Mouse (Mus musculus): ENCODE measurements around the gene Gm9732. TPM values are rescaled to one million over a fixed set of nuclear protein-coding genes. Genes with fewer than 3 reads are reported as not detected.
"Not testable (repeated sequence)": the region's sequence is repeated elsewhere in the genome, so short reads cannot be mapped to it uniquely, and the experiment has no call there.

Gene Gm9732
- total RNA-seq (2021): under 1 TPM in 1 of 2 experiments, not detected in 1; 0.23 TPM

DNA sequence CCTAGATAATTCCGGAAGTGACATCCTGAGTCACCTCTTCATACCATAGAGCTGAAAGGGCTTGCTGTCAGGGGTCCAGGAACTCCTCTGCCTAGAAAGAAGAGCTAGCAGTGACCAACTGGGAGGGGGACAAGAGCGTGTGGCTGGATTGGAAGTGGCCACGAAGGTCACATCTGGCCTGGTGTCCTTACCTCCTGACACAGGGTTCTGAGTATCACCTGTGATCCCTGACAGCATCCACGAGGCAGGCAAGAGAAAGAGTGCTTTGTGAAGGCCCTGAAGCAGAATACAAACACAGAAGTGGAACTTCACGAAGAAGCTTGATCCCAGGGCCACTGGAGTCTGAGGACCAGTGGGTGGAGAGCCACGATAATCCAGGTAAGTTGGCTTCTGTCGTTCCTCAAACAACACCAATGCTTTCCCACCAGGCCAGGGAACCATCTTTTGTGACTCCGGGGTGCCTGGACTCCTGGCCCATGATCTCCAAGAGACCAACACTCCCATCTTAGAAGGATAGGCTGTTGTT, at the start of gene Gm9732:
Gm9732 (plus strand) TSS at position 51 of the 526 bp plus-strand sequence.
- intact Hi-C loops (cut with DNase I): not testable (repeated sequence)

GRCm38 (mm10) chr14:43235204-43235603, 39.6 kb upstream of the Gm9732 start, which contains the start of gene Gm8122:
Gene Gm8122 (minus strand): TSS chr14:43235304.
- intact Hi-C loops (cut with DNase I); DNase-seq (ENCODE audit: low spot score in 2 of 2): not testable (repeated sequence)

More for the DNA sequence above, at the start of gene Gm9732:
- peak in 1 of 2 experiments; percentile 35 for DNase-seq (ENCODE audit: low spot score in 2 of 2)

DNA sequence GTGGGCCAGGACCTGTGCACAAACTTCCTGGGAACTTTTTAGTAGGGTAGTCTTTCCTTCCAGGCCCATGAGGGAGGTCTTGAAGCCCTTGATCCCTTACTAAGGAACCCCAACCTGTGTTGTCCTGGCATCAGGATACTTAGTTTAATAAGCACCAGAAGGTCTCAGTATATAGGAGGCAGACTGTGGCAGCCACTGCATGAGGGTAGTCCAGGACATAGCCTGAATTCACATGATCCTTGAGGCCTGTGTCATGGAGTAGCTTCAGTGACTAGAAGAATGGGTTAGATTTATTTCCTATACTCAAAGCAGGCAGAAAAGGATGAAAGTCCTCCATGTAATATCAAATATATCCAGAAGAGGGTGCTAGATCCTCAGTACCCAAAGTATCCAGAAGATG, 37.1 kb upstream of the Gm9732 start:
- intact Hi-C loops (cut with DNase I): not testable (repeated sequence)
- DNase-seq (ENCODE audit: low spot score in 2 of 2): peak; percentile 12 to 13

DNA sequence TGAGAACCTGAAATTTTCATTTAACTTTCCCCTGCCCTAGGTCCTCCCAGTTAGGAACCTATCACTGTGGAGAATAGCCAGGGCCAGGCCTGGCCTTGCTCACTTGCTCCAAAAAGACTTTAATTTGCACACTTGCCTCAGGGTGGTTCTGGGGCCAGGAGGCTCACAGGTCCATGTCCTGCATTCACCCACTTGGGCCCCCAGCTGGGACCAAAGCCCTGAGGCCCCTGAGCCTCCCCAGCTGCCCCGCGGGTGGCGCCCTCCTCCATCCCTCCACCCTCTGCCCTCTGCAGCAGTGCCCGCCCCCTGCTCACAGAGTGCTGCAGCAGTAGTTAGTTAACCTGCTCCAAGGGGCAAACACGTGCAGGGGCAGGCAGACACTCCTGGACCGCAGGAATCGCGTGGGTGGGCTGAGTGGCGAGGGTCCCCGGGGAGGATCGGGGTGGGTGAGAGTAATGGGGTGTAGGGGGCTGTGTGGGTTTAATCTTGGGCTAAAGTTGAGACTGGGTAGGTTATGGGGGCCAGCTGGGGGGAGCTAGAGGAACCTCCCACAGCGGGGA, 25.1 kb upstream of the Gm9732 start:
- DNase-seq (ENCODE audit: low spot score in 2 of 2): peak in 1 of 2 experiments; percentile 18

GRCm38 (mm10) chr14:43250549-43251253, 24.1 kb upstream of the Gm9732 start:
- peak in 1 of 2 experiments; percentile 3 for DNase-seq (ENCODE audit: low spot score in 2 of 2)
- intact Hi-C loops (cut with DNase I): not testable (repeated sequence)

More for the DNA sequence above, 25.1 kb upstream of the Gm9732 start:
- intact Hi-C loops (cut with DNase I): not testable (repeated sequence)

- intact Hi-C loops (cut with DNase I); DNase-seq (ENCODE audit: low spot score in 2 of 2): not testable (repeated sequence)
Observed at GRCm38 (mm10) chr14:43256511-43256910, 18.3 kb upstream of the Gm9732 start.

- DNase-seq (ENCODE audit: low spot score in 2 of 2); intact Hi-C loops (cut with DNase I): not testable (repeated sequence)
Observed at GRCm38 (mm10) chr14:43258349-43258748, 16.5 kb upstream of the Gm9732 start, which contains the start of gene Gm8126. Gene Gm8126 (plus strand): TSS chr14:43258649.

DNA sequence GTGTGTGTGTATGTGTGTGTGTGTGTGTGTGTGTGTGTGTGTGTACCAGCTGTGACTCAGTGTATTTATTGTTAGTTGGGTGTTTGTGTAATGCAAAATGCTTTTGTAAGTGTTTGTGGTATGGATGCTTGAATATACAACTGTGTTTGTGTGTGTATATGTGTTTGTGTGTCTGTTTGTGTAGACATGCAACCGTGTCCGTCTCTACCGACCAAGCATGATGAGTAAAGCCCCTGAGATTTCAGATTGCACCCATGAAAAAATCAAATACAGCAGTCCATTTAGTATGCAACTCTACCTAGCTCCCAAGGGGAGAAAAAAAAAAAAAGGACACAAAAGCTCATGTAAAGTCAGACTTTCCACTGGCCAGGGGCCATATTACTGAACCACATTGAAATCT, 11.4 kb upstream of the Gm9732 start:
- intact Hi-C loops (cut with DNase I): not testable (repeated sequence)
- DNase-seq (ENCODE audit: low spot score in 2 of 2): peak in 1 of 2 experiments; percentile 7

DNA sequence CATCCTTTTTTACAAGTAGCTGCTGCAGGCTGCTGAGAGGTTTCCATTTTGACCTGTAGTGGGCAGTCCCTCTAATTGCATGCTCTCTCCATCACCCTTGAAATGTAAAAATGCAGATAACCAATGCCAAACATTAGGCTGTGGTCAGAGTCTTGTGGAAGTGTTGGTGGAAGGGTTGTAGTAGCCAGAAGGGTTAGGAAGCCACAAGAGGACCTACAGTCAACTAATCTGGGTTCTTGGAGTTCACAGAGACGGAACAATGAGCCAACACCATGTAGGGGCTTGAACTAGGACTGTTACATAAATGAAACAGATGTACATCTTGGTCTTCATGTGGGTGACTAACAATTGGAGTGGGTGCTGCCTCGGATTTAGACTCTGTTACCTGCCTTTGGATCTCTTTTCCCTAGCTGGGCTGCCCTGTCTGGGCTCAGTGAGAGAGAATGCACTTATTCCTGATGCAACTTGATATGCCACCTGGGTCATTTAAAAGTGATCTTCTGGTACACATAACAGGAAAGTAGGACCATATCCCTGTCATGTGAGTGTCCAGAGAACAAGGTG, 6.2 kb upstream of the Gm9732 start:
- intact Hi-C loops (cut with DNase I): not testable (repeated sequence)
- peak; percentile 41 to 79 for DNase-seq (ENCODE audit: low spot score in 2 of 2)

- intact Hi-C loops (cut with DNase I): not testable (repeated sequence)
- peak in 1 of 2 experiments; percentile 12 for DNase-seq (ENCODE audit: low spot score in 2 of 2)
Observed at GRCm38 (mm10) chr14:43269211-43269610, 5.6 kb upstream of the Gm9732 start.

- DNase-seq (ENCODE audit: low spot score in 2 of 2); intact Hi-C loops (cut with DNase I): not testable (repeated sequence)
Observed at GRCm38 (mm10) chr14:43273161-43273560, 1.7 kb upstream of the Gm9732 start.

DNA sequence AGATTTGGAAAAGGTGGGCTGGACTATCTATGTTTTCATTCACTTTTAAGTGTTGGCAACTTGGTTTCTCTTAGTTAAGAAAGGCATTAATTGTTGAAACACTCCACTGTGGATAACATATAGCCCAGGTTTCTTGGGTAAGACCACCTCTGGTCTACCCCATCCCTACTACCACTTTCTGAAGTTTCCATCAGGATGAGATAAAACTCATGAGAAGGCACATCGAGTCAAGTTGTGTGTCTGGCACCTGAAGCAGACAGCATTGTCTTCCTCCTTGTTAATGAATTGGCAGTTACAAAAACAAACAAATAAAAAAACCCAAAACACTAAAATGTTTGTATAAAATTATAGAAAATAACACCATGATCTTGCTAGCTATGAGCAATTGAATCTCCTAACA, 916 bp downstream of the Gm9732 start:
- intact Hi-C loops (cut with DNase I): not testable (repeated sequence)
- DNase-seq (ENCODE audit: low spot score in 2 of 2): peak in 1 of 2 experiments; percentile 16

DNA sequence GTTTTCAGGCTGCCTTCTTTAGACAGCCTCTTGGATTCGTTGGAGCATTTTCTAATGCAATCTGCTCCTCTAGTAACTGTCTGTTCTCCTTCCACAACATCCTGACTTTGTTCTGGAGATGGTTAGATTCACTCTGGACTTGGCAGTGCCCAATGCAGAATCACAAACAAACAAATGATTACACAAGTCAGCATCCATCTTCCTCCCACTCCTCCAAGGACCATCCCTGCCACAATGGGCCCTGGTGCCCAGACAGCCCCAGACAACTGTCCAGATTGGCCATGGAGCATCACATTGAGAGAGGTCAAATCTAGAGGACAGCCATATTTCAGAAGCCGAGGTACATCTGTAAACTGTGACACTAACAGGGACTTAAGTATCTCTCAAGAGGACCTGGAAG, 2.6 kb downstream of the Gm9732 start:
- DNase-seq (ENCODE audit: low spot score in 2 of 2): peak in 1 of 2 experiments; percentile 18

DNA sequence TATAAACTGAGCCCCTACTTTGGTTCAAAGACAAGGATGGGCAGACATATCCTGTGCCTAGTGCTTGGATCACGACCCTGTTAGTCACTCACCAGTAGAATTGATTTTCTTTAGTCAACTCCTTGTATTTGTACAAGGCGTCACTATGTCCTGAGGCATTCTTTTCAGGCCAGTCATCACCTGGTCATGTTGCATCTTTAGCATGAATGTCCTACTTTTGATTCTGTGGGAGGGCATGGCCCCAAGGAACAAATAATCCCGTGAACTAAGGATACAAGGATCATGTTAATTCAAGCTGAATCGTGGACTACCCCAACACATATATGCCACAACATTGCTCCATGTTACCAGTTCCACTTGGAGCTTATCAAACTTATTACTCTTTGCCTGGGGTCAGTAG, 3.3 kb downstream of the Gm9732 start:
- intact Hi-C loops (cut with DNase I): not testable (repeated sequence)
- DNase-seq (ENCODE audit: low spot score in 2 of 2): peak in 1 of 2 experiments; percentile 24

More for the DNA sequence above, 2.6 kb downstream of the Gm9732 start:
- intact Hi-C loops (cut with DNase I): not testable (repeated sequence)

- intact Hi-C loops (cut with DNase I): not testable (repeated sequence)
- DNase-seq (ENCODE audit: low spot score in 2 of 2): peak; percentile 72 to 95
Observed at GRCm38 (mm10) chr14:43278681-43279080, 3.8 kb downstream of the Gm9732 start.

GRCm38 (mm10) chr14:43293503-43293902, 18.7 kb downstream of the Gm9732 start, which contains the start of gene Gm8127:
Gene Gm8127 (minus strand): TSS chr14:43293832.
- intact Hi-C loops (cut with DNase I); DNase-seq (ENCODE audit: low spot score in 2 of 2): not testable (repeated sequence)

- intact Hi-C loops (cut with DNase I); DNase-seq (ENCODE audit: low spot score in 2 of 2): not testable (repeated sequence)
Observed at GRCm38 (mm10) chr14:43319516-43319915, 44.7 kb downstream of the Gm9732 start.

DNA sequence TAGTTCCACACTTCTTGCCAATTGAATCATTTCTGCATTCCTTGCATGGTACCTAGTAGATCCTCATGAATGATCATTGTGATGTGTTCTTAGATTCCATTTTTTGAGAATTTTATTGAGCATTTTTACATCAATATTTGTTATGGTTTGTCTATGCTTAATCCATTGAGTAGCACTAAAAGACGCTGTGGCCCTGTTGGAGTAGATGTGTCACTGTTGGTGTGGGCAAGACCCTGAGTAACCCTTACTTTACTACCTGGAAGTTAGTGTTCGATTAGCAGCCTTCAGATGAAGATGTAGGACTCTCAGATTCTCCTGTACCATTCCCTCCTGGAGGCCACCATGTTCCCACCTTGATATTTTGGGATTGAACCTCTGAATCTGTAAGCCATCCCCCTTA, 53.8 kb downstream of the Gm9732 start:
- DNase-seq (ENCODE audit: low spot score in 2 of 2); intact Hi-C loops (cut with DNase I): not testable (repeated sequence)

- intact Hi-C loops (cut with DNase I); DNase-seq (ENCODE audit: low spot score in 2 of 2): not testable (repeated sequence)
Observed at GRCm38 (mm10) chr14:43331362-43331880, 56.6 kb downstream of the Gm9732 start.

DNA sequence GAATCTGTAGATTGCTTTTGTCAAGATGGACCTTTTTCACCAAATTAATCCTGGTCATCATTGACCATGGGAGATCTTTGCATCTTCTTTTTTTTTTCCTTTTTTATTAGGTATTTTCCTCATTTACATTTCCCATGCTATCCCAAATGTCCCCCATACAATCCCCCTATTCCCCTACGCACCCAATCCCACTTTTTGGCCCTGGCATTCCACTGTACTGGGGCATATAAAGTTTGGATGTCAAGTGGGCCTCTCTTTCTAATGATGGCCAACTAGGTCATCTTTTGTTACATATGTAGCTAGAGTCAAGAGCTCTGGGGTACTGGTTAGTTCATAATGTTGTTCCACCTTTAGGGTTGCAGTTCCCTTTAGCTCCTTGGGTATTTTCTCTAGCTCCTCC, 62.8 kb downstream of the Gm9732 start:
- intact Hi-C loops (cut with DNase I): not testable (repeated sequence)

More for the DNA sequence above, 62.8 kb downstream of the Gm9732 start:
- DNase-seq (ENCODE audit: low spot score in 2 of 2): not testable (repeated sequence)

All from left cerebral cortex, postnatal 25 days (tissue).